Mouse (Mus musculus) liver, embryonic 13.5 days (tissue): ENCODE data around the gene Uqcrq. TPM values are rescaled to one million over a fixed set of nuclear protein-coding genes. Genes with fewer than 3 reads are reported as not detected.
"Not testable (repeated sequence)": the region's sequence is repeated elsewhere in the genome, so short reads cannot be mapped to it uniquely, and the experiment has no call there.

Experiments
- ATAC-seq: fragments of 200-750 bp; cut with Nextera tagmentation; 2 replicates; pipeline ENCODE4 v1.8.0; 2017; ENCODE audit warnings: low read depth, mild to moderate bottlenecking, moderate number of reproducible peaks, moderate library complexity
- DNase-seq: peaks from one replicate; pipeline ENCODE4 v3.0.0; 2022
- H3K27ac ChIP-seq: fragments of 300-500 bp; sonication (generic); 2 replicates; pipeline ENCODE4 v1.5.1; 2015; ENCODE audit warnings: moderate library complexity, mild to moderate bottlenecking, inconsistent platforms
- H3K27me3 ChIP-seq: fragments of 300-500 bp; sonication (generic); 2 replicates; pipeline ENCODE4 v1.6.1; 2015; ENCODE audit warnings: mild to moderate bottlenecking, inconsistent platforms
- H3K36me3 ChIP-seq: fragments of 300-500 bp; sonication (generic); 2 replicates; pipeline ENCODE4 v1.6.1; 2015; ENCODE audit warnings: mild to moderate bottlenecking, inconsistent platforms
- H3K4me1 ChIP-seq: fragments of 300-500 bp; sonication (generic); replicated peaks from 2 replicates; pipeline ENCODE4 v1.6.1; 2015; ENCODE audit warnings: inconsistent platforms
- H3K4me2 ChIP-seq: fragments of 300-500 bp; sonication (generic); 2 replicates; pipeline ENCODE4 v1.6.1; 2015; ENCODE audit warnings: inconsistent platforms, mild to moderate bottlenecking, moderate library complexity
- H3K4me3 ChIP-seq: fragments of 300-500 bp; sonication (generic); replicated peaks from 2 replicates; pipeline ENCODE4 v1.5.1; 2015; ENCODE audit warnings: mild to moderate bottlenecking, inconsistent platforms
- H3K9ac ChIP-seq: fragments of 300-500 bp; sonication (generic); 2 replicates; pipeline ENCODE4 v1.6.1; 2015; ENCODE audit warnings: mild to moderate bottlenecking, inconsistent platforms
- H3K9me3 ChIP-seq: fragments of 300-500 bp; sonication (generic); replicated peaks from 2 replicates; pipeline ENCODE4 v1.6.1; 2016; ENCODE audit warnings: inconsistent platforms
- WGBS: fragments of 180-500 bp; shearing (Covaris S2); methylation state at CpG from one replicate; pipeline ENCODE4 v1.1.7; 2015; ENCODE audit not compliant: insufficient replicate concordance; 5-methylcytosine and 5-hydroxymethylcytosine counted together
- polyA plus RNA-seq: library from polyadenylated mRNA; unstranded; fragments of >200 nt; fragmentation: Nextera tagmentation; extraction: Ambion mirVana; gene quantifications from 2 replicates; pipeline ENCODE4 v1.2.1, GENCODE M21; 2015

Uqcrq gene
- polyA plus RNA-seq, 1 experiment from 2014 or later = 667 TPM

DNA sequence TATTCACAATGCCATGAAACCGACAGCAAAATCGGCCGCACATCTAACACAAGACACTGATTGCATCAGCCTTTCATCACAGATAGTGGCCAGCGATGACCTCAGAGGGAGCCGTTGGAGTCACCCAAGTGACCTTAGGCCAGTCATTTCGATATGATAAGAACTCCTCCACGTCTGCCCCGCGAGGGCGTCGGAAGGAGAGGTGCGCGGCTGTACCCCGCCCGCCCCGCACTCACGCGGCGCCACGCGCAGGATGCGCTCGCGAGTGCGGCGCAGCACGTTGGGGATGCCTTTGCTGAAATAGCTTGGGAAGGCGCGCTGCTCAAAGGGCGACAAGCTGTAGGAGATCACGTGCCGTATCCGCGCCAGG, 346 bp downstream of the Uqcrq start:
- Histone ChIP-seq H3K27me3 (no peaks in the 10 kb centered on the region), H3K9ac (peak overlapping the region; percentile 89), H3K4me1 (peaks cover 54% of the 10 kb centered on the region), H3K27ac (peak overlapping the region; percentile 88), H3K4me3 (peak overlapping the region; percentile 84), H3K9me3 (no peaks in the 10 kb centered on the region), H3K4me2 (peak overlapping the region; percentile 85), H3K36me3 (peaks cover 20% of the 10 kb centered on the region)
- DNase-seq (no peak), ATAC-seq (peak; percentile 34)
- under 1% methylated on average over 34 of the region's 34 CpGs for WGBS

- Histone ChIP-seq H3K36me3 (peaks cover 20% of the 10 kb centered on the region), H3K9me3 (no peaks in the 10 kb centered on the region), H3K4me2 (peak overlapping the region; percentile 85), H3K4me1 (peaks cover 58% of the 10 kb centered on the region), H3K4me3 (peak overlapping the region; percentile 84), H3K9ac (peak overlapping the region; percentile 89), H3K27me3 (no peaks in the 10 kb centered on the region), H3K27ac (peak overlapping the region; percentile 88; the same call in 1 of the 2 replicates)
- ATAC-seq (no peak), DNase-seq (no peak)
Measured at GRCm38 (mm10) chr11:53429182-53429581, 1.4 kb downstream of the Uqcrq start.

DNA sequence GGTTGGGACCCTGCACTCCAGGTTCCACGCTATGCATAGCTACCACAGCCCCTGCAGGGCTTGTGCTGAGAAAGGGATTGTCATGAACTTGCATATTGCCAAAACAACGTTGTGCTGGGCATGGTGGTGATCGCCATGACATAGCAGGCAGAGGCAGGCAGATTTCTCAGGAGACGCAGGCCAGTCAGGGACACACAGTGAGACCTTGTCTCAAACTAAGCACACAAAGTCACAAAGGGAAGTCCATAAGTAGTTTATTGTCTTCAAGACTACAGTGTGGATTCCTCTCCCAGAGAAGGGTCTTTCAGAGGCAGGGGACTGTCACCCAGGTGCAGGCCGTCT, 1.9 kb downstream of the Uqcrq start:
- Histone ChIP-seq H3K27me3 (no peaks in the 10 kb centered on the region), H3K9me3 (no peaks in the 10 kb centered on the region), H3K36me3 (peaks cover 20% of the 10 kb centered on the region), H3K4me1 (peaks cover 56% of the 10 kb centered on the region), H3K4me3 (no peak overlapping the region), H3K27ac (no peak overlapping the region), H3K9ac (no peak overlapping the region), H3K4me2 (no peak overlapping the region)
- ATAC-seq (no peak), DNase-seq (no peak)
- WGBS = 80% methylated on average over 5 of the region's 5 CpGs

GRCm38 (mm10) chr11:53427993-53428715, 2.5 kb downstream of the Uqcrq start:
- no peak overlapping the region for H3K9ac ChIP-seq
- peaks cover 51% of the 10 kb centered on the region for H3K4me1 ChIP-seq
- DNase-seq = no peak
- peaks cover 20% of the 10 kb centered on the region for H3K36me3 ChIP-seq
- no peaks in the 10 kb centered on the region for H3K27me3 ChIP-seq
- 81% methylated on average over 3 of the region's 3 CpGs for WGBS
- no peak overlapping the region for H3K27ac ChIP-seq
- no peak overlapping the region for H3K4me3 ChIP-seq
- H3K9me3 ChIP-seq = no peaks in the 10 kb centered on the region
- no peak for ATAC-seq
- no peak overlapping the region for H3K4me2 ChIP-seq

DNA sequence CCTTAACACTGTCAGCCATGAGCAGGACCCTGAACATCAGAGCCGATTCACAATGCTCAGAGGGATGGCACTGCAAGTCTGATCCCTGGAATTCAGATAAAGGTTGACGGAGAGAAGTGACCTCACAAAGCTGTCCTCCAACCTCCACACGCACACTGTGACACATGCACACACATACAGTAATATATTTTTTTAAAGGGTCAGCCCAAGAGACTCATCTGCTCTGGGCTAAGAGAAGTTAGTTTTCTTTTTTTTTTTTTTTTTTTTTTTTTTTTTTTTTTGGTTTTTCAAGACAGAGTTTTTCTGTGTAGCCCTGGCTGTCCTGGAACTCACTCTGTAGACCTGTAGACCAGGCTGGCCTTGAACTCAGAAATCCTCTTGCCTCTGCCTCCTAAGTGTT, 3.7 kb downstream of the Uqcrq start:
- H3K27ac ChIP-seq, H3K9me3 ChIP-seq, H3K27me3 ChIP-seq, H3K4me3 ChIP-seq, DNase-seq, ATAC-seq, H3K4me2 ChIP-seq, H3K9ac ChIP-seq: not testable (repeated sequence)
- Histone ChIP-seq H3K4me1 (peaks cover 38% of the 10 kb centered on the region), H3K36me3 (peaks cover 20% of the 10 kb centered on the region)
- 83% methylated on average over 3 of the region's 3 CpGs for WGBS

DNA sequence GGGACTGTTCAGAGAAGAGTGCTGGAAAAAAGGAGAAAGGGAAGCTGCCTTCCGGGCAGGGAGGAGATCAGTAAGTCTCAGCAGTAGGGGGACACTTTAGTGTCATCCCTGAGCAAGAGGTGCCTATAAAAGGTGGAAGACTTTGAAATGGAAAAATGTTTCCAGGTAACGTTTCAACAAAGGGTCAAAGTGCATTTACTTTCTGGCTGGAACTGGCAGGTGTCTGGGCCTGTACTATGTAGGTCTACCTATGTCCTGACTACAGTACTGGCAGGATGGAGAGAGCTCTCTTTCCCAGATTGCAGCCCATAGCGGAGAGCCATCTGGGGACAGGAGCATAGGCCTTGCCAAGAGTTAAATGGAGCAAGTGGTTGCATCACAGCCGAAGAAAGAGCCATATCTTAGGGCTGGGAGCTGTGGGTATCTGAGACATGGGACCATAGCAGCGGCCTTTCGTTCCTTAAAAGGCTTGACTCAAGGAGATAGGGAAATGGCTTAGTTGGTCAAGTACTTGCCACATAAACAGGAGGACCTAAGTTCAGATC, 4.8 kb downstream of the Uqcrq start:
- WGBS = 69% methylated on average over 6 of the region's 6 CpGs
- H3K4me1 ChIP-seq = peaks cover 30% of the 10 kb centered on the region
- no peaks in the 10 kb centered on the region for H3K9me3 ChIP-seq
- no peak for ATAC-seq
- no peak overlapping the region for H3K9ac ChIP-seq
- no peak overlapping the region for H3K4me3 ChIP-seq
- peak overlapping the region; percentile 58; the same call in 1 of the 2 replicates for H3K27ac ChIP-seq
- no peak for DNase-seq
- H3K36me3 ChIP-seq = peaks cover 20% of the 10 kb centered on the region
- no peak overlapping the region for H3K4me2 ChIP-seq
- no peaks in the 10 kb centered on the region for H3K27me3 ChIP-seq

DNA sequence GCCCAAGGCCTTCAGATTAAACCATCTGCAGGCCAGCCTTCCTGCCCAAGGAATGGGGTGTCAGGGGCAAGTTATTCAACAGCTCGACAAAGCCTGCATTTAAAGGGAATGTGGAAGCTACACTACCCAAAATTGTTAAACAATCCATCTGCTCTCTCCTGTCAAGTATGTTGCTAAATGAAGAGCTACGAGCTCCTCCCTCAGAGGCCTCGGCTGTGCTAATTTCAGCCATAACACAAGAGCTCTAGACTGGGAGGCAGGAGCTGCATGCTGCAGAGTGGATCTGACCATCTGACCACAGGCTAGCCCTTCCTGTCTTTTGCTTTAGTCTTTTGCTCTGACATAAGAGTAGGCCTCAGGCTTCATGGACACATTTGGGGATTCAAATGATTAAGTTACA, 5.4 kb downstream of the Uqcrq start:
- Histone ChIP-seq H3K4me3 (no peak overlapping the region), H3K9ac (no peak overlapping the region), H3K4me1 (peaks cover 30% of the 10 kb centered on the region), H3K9me3 (no peaks in the 10 kb centered on the region), H3K4me2 (no peak overlapping the region), H3K27me3 (no peaks in the 10 kb centered on the region), H3K27ac (peak overlapping the region; percentile 58), H3K36me3 (peaks cover 20% of the 10 kb centered on the region)
- WGBS = 59% methylated on average over 3 of the region's 3 CpGs
- no peak for DNase-seq
- no peak for ATAC-seq

- Histone ChIP-seq H3K36me3 (peaks cover 20% of the 10 kb centered on the region), H3K4me3 (no peak overlapping the region), H3K27ac (0 out of 2 replicates have a peak overlapping the region, but pooled peaks have one; percentile 58), H3K4me2 (no peak overlapping the region), H3K27me3 (no peaks in the 10 kb centered on the region), H3K9ac (no peak overlapping the region), H3K9me3 (no peaks in the 10 kb centered on the region), H3K4me1 (peaks cover 26% of the 10 kb centered on the region)
- 60% methylated on average over 2 of the region's 2 CpGs for WGBS
- no peak for ATAC-seq
- no peak for DNase-seq
Measured at GRCm38 (mm10) chr11:53424826-53425225, 5.8 kb downstream of the Uqcrq start.

DNA sequence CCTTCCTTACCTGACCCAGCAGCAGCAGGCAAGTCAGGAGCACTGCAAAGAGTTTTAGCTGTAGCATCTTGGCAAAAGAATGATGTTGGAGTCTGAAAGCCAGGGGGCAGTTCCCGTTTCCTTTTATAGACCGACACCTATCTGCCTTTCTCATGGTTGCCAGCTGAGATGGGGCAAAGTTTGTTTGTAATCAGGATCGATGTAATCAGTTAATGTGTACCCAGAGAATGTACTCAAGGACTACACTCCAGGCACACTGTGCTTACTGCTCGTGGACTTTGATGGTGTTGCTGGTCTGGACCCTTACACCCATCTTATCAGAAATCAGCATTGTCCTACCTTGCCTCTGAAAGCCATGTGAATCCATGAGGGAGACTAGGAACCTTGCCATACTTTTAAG, 7.6 kb downstream of the Uqcrq start, which contains the start of gene Leap2:
Gene Leap2 (minus strand): TSS at position 135 of the 400 bp plus-strand sequence.
- ATAC-seq = peak; percentile 66
- peaks cover 11% of the 10 kb centered on the region; the same call in 1 of the 2 replicates for H3K4me1 ChIP-seq
- H3K36me3 ChIP-seq = peaks cover 10% of the 10 kb centered on the region
- H3K27ac ChIP-seq = peak within 1 kb of the TSS; percentile 62
- peak within 1 kb of the TSS; percentile 29 for H3K4me3 ChIP-seq
- WGBS = 58% methylated on average over 4 of the region's 4 CpGs
- H3K4me2 ChIP-seq = peak within 1 kb of the TSS; percentile 39
- no peak for DNase-seq
- H3K9me3 ChIP-seq = no peaks in the 10 kb centered on the region
- no peak within 1 kb of the TSS for H3K9ac ChIP-seq
- no peaks in the 10 kb centered on the region for H3K27me3 ChIP-seq

- H3K36me3 ChIP-seq = peaks cover 38% of the 10 kb centered on the region
- H3K4me1 ChIP-seq = 0 out of 2 replicates have a peak, but pooled peaks cover 2% of the 10 kb centered on the region
- H3K4me2 ChIP-seq = no peak overlapping the region
- H3K27me3 ChIP-seq = no peaks in the 10 kb centered on the region
- H3K9me3 ChIP-seq = no peaks in the 10 kb centered on the region
- H3K9ac ChIP-seq = no peak overlapping the region
- H3K27ac ChIP-seq = no peak overlapping the region
- ATAC-seq (no peak), DNase-seq (no peak)
- no peak overlapping the region for H3K4me3 ChIP-seq
Measured at GRCm38 (mm10) chr11:53418048-53418447, 12.6 kb downstream of the Uqcrq start.

DNA sequence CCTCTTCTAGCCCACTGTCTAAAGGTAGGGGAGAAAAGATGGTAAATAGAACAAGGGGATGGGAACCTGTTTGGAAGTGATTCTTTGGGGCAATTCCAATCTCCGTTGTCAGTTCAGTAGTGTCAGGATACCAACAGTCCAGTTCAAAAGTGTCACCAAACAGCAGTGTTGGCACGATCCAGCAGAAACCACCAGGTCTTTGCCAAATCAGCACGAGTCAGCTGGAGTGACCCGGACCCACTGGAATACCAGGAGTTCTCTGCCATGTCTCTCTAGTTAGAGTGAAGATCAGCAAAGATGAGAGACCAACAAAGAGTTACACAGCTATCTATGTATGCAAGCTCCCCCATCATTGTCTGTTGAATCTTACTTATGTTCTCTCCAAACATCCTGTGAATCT, 16.8 kb downstream of the Uqcrq start:
- 85% methylated on average over 4 of the region's 4 CpGs for WGBS
- no peak overlapping the region for H3K9ac ChIP-seq
- H3K4me1 ChIP-seq = 0 out of 2 replicates have a peak, but pooled peaks cover 2% of the 10 kb centered on the region
- no peaks in the 10 kb centered on the region for H3K9me3 ChIP-seq
- H3K27me3 ChIP-seq = no peaks in the 10 kb centered on the region
- DNase-seq = no peak
- peaks cover 64% of the 10 kb centered on the region for H3K36me3 ChIP-seq
- H3K4me2 ChIP-seq = no peak overlapping the region
- no peak overlapping the region for H3K27ac ChIP-seq
- H3K4me3 ChIP-seq = no peak overlapping the region
- no peak for ATAC-seq

GRCm38 (mm10) chr11:53411738-53412137, 18.9 kb downstream of the Uqcrq start:
- Histone ChIP-seq H3K27ac (no peak overlapping the region), H3K36me3 (peaks cover 69% of the 10 kb centered on the region), H3K27me3 (no peaks in the 10 kb centered on the region), H3K4me1 (no peaks in the 10 kb centered on the region), H3K9ac (no peak overlapping the region), H3K4me2 (no peak overlapping the region), H3K9me3 (no peaks in the 10 kb centered on the region), H3K4me3 (no peak overlapping the region)
- DNase-seq (no peak), ATAC-seq (no peak)
